Mouse (Mus musculus): ENCODE results near the gene Tmem131l.

Tmem131l gene

GRCm38 (mm10) chr3:84015484-84016016 is 24.4 kb downstream of the Tmem131l start:
- no peak for DNase-seq (ENCODE audit: low spot score in 2 of 2)

GRCm38 (mm10) chr3:84010995-84011663 is 28.8 kb downstream of the Tmem131l start:
- no peak for DNase-seq (ENCODE audit: low spot score in 2 of 2)

GRCm38 (mm10) chr3:84005989-84006388 is 34.0 kb downstream of the Tmem131l start:
- DNase-seq (ENCODE audit: low spot score in 2 of 2): no peak

GRCm38 (mm10) chr3:84004330-84005090 is 35.5 kb downstream of the Tmem131l start:
- DNase-seq (ENCODE audit: low spot score in 2 of 2): no peak

GRCm38 (mm10) chr3:84002433-84003090 is 37.4 kb downstream of the Tmem131l start:
- no peak for DNase-seq (ENCODE audit: low spot score in 2 of 2)

GRCm38 (mm10) chr3:83997563-83997962 is 42.4 kb downstream of the Tmem131l start:
- no peak for DNase-seq (ENCODE audit: low spot score in 2 of 2)

GRCm38 (mm10) chr3:83997036-83997435 is 42.9 kb downstream of the Tmem131l start:
- no peak for DNase-seq (ENCODE audit: low spot score in 2 of 2)

GRCm38 (mm10) chr3:83996086-83996485 is 43.9 kb downstream of the Tmem131l start:
- DNase-seq (ENCODE audit: low spot score in 2 of 2): no peak

- no peak for DNase-seq (ENCODE audit: low spot score in 2 of 2)
These were observed 44.6 kb downstream of the Tmem131l start for GRCm38 (mm10) chr3:83995254-83995830.

GRCm38 (mm10) chr3:83994217-83994839 is 45.6 kb downstream of the Tmem131l start:
- no peak for DNase-seq (ENCODE audit: low spot score in 2 of 2)

- peak in 1 of 2 experiments; percentile 20 for DNase-seq (ENCODE audit: low spot score in 2 of 2)
These were observed 46.9 kb downstream of the Tmem131l start for GRCm38 (mm10) chr3:83993089-83993516.

GRCm38 (mm10) chr3:83991691-83992524 is 48.1 kb downstream of the Tmem131l start:
- DNase-seq (ENCODE audit: low spot score in 2 of 2): no peak

GRCm38 (mm10) chr3:83988214-83988613 is 51.8 kb downstream of the Tmem131l start:
- DNase-seq (ENCODE audit: low spot score in 2 of 2): no peak

- DNase-seq (ENCODE audit: low spot score in 2 of 2): no peak
These were observed 52.4 kb downstream of the Tmem131l start for GRCm38 (mm10) chr3:83987533-83988112.

- DNase-seq (ENCODE audit: low spot score in 2 of 2): no peak
These were observed 53.2 kb downstream of the Tmem131l start for GRCm38 (mm10) chr3:83986740-83987139.

- DNase-seq (ENCODE audit: low spot score in 2 of 2): no peak
These were observed 54.5 kb downstream of the Tmem131l start for GRCm38 (mm10) chr3:83985426-83985825.

- DNase-seq (ENCODE audit: low spot score in 2 of 2): no peak
These were observed 55.6 kb downstream of the Tmem131l start for GRCm38 (mm10) chr3:83984379-83984778.

- DNase-seq (ENCODE audit: low spot score in 2 of 2): no peak
These were observed 57.2 kb downstream of the Tmem131l start for GRCm38 (mm10) chr3:83982821-83983220.

GRCm38 (mm10) chr3:83980231-83980872 is 59.6 kb downstream of the Tmem131l start:
- no peak for DNase-seq (ENCODE audit: low spot score in 2 of 2)

Measured in right cerebral cortex, postnatal 36 days (tissue).